Mouse (Mus musculus): Measurements from ENCODE around the gene Prdm11.

DNA sequence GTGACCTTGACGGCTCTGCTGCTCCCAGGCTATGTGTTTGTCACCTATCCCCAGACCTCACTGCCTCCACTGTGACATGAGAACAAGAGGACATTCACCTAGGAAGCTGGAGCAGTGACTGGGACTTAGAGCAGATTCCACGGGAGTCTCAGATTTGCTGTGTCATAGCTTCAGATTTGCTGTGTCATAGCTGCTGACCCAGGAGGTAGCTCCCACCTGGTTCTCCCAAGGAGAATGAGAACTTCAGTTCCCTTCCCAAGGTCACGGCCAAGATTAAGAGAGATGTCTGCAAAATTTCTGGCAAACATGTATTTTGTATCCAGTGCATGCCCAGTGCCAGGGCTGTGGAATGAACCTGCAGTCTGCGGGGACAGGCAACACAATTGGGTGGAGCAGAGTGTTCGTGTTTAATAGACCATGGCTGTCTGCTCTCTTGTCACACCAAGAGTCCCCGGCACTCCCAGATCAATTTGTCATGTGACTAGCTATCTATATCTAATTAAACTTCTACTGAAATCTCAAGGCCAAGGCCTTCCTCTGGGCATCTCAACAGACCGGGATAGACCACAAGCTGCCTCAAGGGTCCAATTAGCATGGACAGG lies 97.2 kb downstream of the Prdm11 start:
- TF ChIP-seq CTCF (IDR thresholded peaks at IDR 0.05; ENCODE audit: low read depth, low read length) (no peak), POLR2A (IDR thresholded peaks at IDR 0.05; ENCODE audit: extremely low read depth, insufficient read depth, low read length) (no peak)
